Mouse (Mus musculus): ENCODE results near the gene Rgl3. TPM values are rescaled to one million over a fixed set of nuclear protein-coding genes. Genes with fewer than 3 reads are reported as not detected.

The Rgl3 gene
- total RNA-seq, 4 experiments from 2014 or later = 23.7 to 72.6 (median 49.6) TPM

Other genes with a start within 250 kb of the Rgl3 start
- gene Spc24, start 229.1 kb downstream of the Rgl3 start, total RNA-seq (2022) = 1 to 10 TPM in 3 of 4 experiments, under 1 TPM in 1; 0.32 to 4.9 (median 2.1) TPM
- 10 to 100 TPM; 35.0 to 58.9 (median 47.5) TPM for gene Kank2, start 190.7 kb downstream of the Rgl3 start, total RNA-seq (2022)
- 10 to 100 TPM in 2 of 4 experiments, 1 to 10 TPM in 2; 1.5 to 12.0 (median 7.7) TPM for gene Angptl8, start 153.9 kb downstream of the Rgl3 start, total RNA-seq (2022)
- gene Dock6, start 136.8 kb downstream of the Rgl3 start, total RNA-seq (2022) = 10 to 100 TPM; 34.3 to 80.5 (median 56.4) TPM
- gene Rab3d, start 71.3 kb downstream of the Rgl3 start, total RNA-seq (2022) = 10 to 100 TPM; 43.1 to 64.6 (median 48.1) TPM
- 10 to 100 TPM in 3 of 4 experiments, 1 to 10 TPM in 1; 8.6 to 27.3 (median 17.7) TPM for gene Ccdc159, start 62.0 kb downstream of the Rgl3 start, total RNA-seq (2022)
- 100 to 1,000 TPM; 375 to 588 (median 495) TPM for gene Tmem205, start 61.9 kb downstream of the Rgl3 start, total RNA-seq (2022)
- 10 to 100 TPM; 19.6 to 44.0 (median 32.1) TPM for gene Plppr2, start 52.4 kb downstream of the Rgl3 start, total RNA-seq (2022)
- 10 to 100 TPM; 17.5 to 22.5 (median 20.0) TPM for gene Swsap1, start 33.7 kb downstream of the Rgl3 start, total RNA-seq (2022)
- 1 to 10 TPM; 1.2 to 4.7 (median 2.0) TPM for gene Epor, start 25.9 kb downstream of the Rgl3 start, total RNA-seq (2022)
- gene Ccdc151, start 13.2 kb upstream of the Rgl3 start, total RNA-seq (2022) = 1 to 10 TPM in 3 of 4 experiments, under 1 TPM in 1; 0.81 to 2.8 (median 1.4) TPM
- 100 to 1,000 TPM; 167 to 190 (median 180) TPM for gene Prkcsh, start 13.4 kb upstream of the Rgl3 start, total RNA-seq (2022)
- gene Elavl3, start 62.6 kb upstream of the Rgl3 start, total RNA-seq (2022) = 1 to 10 TPM; 1.8 to 4.6 (median 2.9) TPM
- gene Gm49318, start 81.8 kb upstream of the Rgl3 start, total RNA-seq (2022) = under 1 TPM in 1 of 4 experiments, not detected in 3; 0.73 TPM
- 10 to 100 TPM in 3 of 4 experiments, 1 to 10 TPM in 1; 6.9 to 15.6 (median 12.3) TPM for gene Zfp653, start 81.9 kb upstream of the Rgl3 start, total RNA-seq (2022)
- gene Ecsit, start 96.0 kb upstream of the Rgl3 start, total RNA-seq (2022) = 10 to 100 TPM; 41.2 to 50.4 (median 48.9) TPM
- gene Cnn1, start 109.8 kb upstream of the Rgl3 start, total RNA-seq (2022) = 1 to 10 TPM in 3 of 4 experiments, under 1 TPM in 1; 0.89 to 2.8 (median 1.2) TPM
- 10 to 100 TPM; 71.9 to 83.9 (median 78.6) TPM for gene Elof1, start 127.7 kb upstream of the Rgl3 start, total RNA-seq (2022)
- 10 to 100 TPM; 30.6 to 44.1 (median 36.6) TPM for gene Acp5, start 146.3 kb upstream of the Rgl3 start, total RNA-seq (2022)
- 10 to 100 TPM; 51.0 to 67.4 (median 59.4) TPM for gene Pigyl, start 167.4 kb upstream of the Rgl3 start, total RNA-seq (2022)
- gene Zfp872, start 198.6 kb upstream of the Rgl3 start, total RNA-seq (2022) = 1 to 10 TPM; 3.0 to 7.2 (median 4.1) TPM
- 10 to 100 TPM; 37.1 to 62.6 (median 53.2) TPM for gene Zfp809, start 236.3 kb upstream of the Rgl3 start, total RNA-seq (2022)